Mouse (Mus musculus) myocyte (in vitro differentiated cells): ENCODE measurements around the gene Tmigd1. TPM values are rescaled to one million over a fixed set of nuclear protein-coding genes. Genes with fewer than 3 reads are reported as not detected.
A peak's percentile ranks its signal among the peaks of the same experiment; 100 is the strongest.

ENCODE experiments used
- H3K27me3 ChIP-seq: one replicate; pipeline ENCODE4 v1.6.1; 2011; ENCODE audit not compliant: control insufficient read depth, insufficient read depth, insufficient read length
- H3K36me3 ChIP-seq: one replicate; pipeline ENCODE4 v1.6.1; 2011; ENCODE audit not compliant: control insufficient read depth, insufficient read depth
- H3K4me2 ChIP-seq: one replicate; pipeline ENCODE4 v1.6.1; 2011; ENCODE audit warnings: low read depth, control low read depth
- H3K4me3 ChIP-seq: one replicate; pipeline ENCODE4 v1.5.1; 2011; ENCODE audit warnings: mild to moderate bottlenecking, control low read depth, moderate library complexity
- H3K79me2 ChIP-seq: one replicate; pipeline ENCODE4 v1.6.1; 2011; ENCODE audit not compliant: control insufficient read depth, insufficient read depth
- H3ac ChIP-seq: one replicate; pipeline ENCODE4 v1.6.1; 2011; ENCODE audit not compliant: control insufficient read depth, insufficient read length
- CEBPB ChIP-seq: IDR thresholded peaks from 2 replicates; pipeline ENCODE4 v1.6.1; 2011; ENCODE audit warnings: mild to moderate bottlenecking, moderate library complexity; ENCODE audit not compliant: poor library complexity, insufficient read depth, severe bottlenecking
- E2F4 ChIP-seq: IDR thresholded peaks from one replicate; pipeline ENCODE4 v1.6.1; 2011; ENCODE audit warnings: mild to moderate bottlenecking, control low read depth, moderate library complexity; ENCODE audit not compliant: insufficient read depth
- MAX ChIP-seq: IDR thresholded peaks from one replicate; pipeline ENCODE4 v1.6.1; 2011; ENCODE audit warnings: low read depth, mild to moderate bottlenecking, control low read depth
- MYOD1 ChIP-seq, 3 experiments: IDR thresholded peaks; one replicate each; pipeline ENCODE4 v1.6.1; 2011; ENCODE audit warnings: control low read depth in 2 of 3, low read depth in 2 of 3, mild to moderate bottlenecking in 2 of 3, moderate library complexity in 1 of 3; ENCODE audit not compliant: insufficient read length in 2 of 3, control insufficient read depth in 1 of 3
- MYOG ChIP-seq, 3 experiments: IDR thresholded peaks; one replicate each; pipeline ENCODE4 v1.6.1; 2011; ENCODE audit warnings: control low read depth in 2 of 3, low read depth in 2 of 3, mild to moderate bottlenecking in 2 of 3; ENCODE audit not compliant: insufficient read length in 2 of 3, control insufficient read depth in 1 of 3, insufficient read depth in 1 of 3
- POLR2A ChIP-seq: IDR thresholded peaks from one replicate; pipeline ENCODE4 v1.6.1; 2011; ENCODE audit warnings: low read depth, mild to moderate bottlenecking, control low read depth, moderate library complexity; ENCODE audit not compliant: insufficient read length
- POLR2AphosphoS2 ChIP-seq: IDR thresholded peaks from one replicate; pipeline ENCODE4 v1.6.1; 2011; ENCODE audit warnings: low read depth, control low read depth; ENCODE audit not compliant: insufficient read length
- REST ChIP-seq: IDR thresholded peaks from one replicate; pipeline ENCODE4 v1.6.1; 2011; ENCODE audit warnings: mild to moderate bottlenecking, control low read depth, moderate library complexity; ENCODE audit not compliant: insufficient read depth, insufficient read length
- SRF ChIP-seq: IDR thresholded peaks from one replicate; pipeline ENCODE4 v1.6.1; 2011; ENCODE audit warnings: low read depth; ENCODE audit not compliant: control insufficient read depth, insufficient read length
- TCF12 ChIP-seq: IDR thresholded peaks from one replicate; pipeline ENCODE4 v1.6.1; 2011; ENCODE audit warnings: mild to moderate bottlenecking, control low read depth; ENCODE audit not compliant: poor library complexity, insufficient read depth, severe bottlenecking
- TCF3 ChIP-seq: IDR thresholded peaks from one replicate; pipeline ENCODE4 v1.6.1; 2011; ENCODE audit warnings: low read depth, control low read depth; ENCODE audit not compliant: insufficient read length
- USF1 ChIP-seq: IDR thresholded peaks from one replicate; pipeline ENCODE4 v1.6.1; 2011; ENCODE audit warnings: low read depth, mild to moderate bottlenecking, control low read depth, moderate library complexity
- polyA plus RNA-seq: library from polyadenylated mRNA; unstranded; fragments of >200 nt; fragmentation: generic; extraction: Trizol; gene quantifications from one replicate; pipeline ENCODE4 v1.2.1, GENCODE M21; 2012; ENCODE audit warnings: missing spikeins

Tmigd1 gene
- polyA plus RNA-seq, 1 experiment: not detected

DNA sequence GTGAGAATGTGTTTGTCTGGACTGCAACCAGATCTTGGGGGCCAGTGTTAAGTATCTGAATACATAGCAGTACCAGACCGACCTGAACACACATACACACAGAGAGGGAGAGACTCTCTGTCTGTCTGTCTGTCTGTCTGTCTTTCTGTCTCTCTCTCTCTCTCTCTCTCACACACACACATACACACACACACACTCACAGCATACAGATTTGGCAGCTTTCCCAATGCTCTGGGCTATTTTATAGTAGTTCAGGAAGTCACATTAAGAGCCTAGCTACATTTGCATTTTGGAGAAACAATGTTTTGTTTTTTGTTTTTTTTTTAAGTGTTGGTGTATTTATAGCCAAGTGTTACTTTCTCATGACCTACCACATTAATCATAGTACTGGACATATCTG is 4.8 kb upstream of the Tmigd1 start:
- Histone ChIP-seq H3K4me3 (no peak overlapping the region), H3K27me3 (no peaks in the 10 kb centered on the region), H3K79me2 (no peaks in the 10 kb centered on the region), H3ac (no peak overlapping the region), H3K36me3 (no peaks in the 10 kb centered on the region), H3K4me2 (no peak overlapping the region)
- no peak for TF ChIP-seq MYOG (IDR thresholded peaks at IDR 0.05; ENCODE audit: control insufficient read depth in 1 of 3, insufficient read depth in 1 of 3, insufficient read length in 2 of 3, low read depth in 2 of 3)
- no peak for TF ChIP-seq USF1
- no peak for TF ChIP-seq MAX
- TF ChIP-seq SRF: no peak
- no peak for TF ChIP-seq POLR2A
- TF ChIP-seq CEBPB: no peak
- TF ChIP-seq POLR2AphosphoS2: no peak
- no peak for TF ChIP-seq TCF3
- no peak for TF ChIP-seq E2F4
- TF ChIP-seq MYOD1 (IDR thresholded peaks at IDR 0.05; ENCODE audit: control insufficient read depth in 1 of 3, insufficient read length in 2 of 3, low read depth in 2 of 3): no peak
- TF ChIP-seq REST: no peak
- no peak for TF ChIP-seq TCF12

- Histone ChIP-seq H3K36me3 (no peaks in the 10 kb centered on the region), H3K27me3 (no peaks in the 10 kb centered on the region), H3K4me3 (no peak overlapping the region), H3K4me2 (peak overlapping the region; percentile 57), H3ac (no peak overlapping the region), H3K79me2 (no peaks in the 10 kb centered on the region)
- TF ChIP-seq TCF12 (no peak), USF1 (peak; percentile 90), CEBPB (peak; percentile 17; the same call in 1 of the 2 replicates), REST (no peak), TCF3 (no peak)
Measured at GRCm38 (mm10) chr11:76897871-76898270, 4.1 kb upstream of the Tmigd1 start.

- H3K27me3 ChIP-seq: no peaks in the 10 kb centered on the region
- no peak overlapping the region for H3K4me3 ChIP-seq
- no peak overlapping the region for H3ac ChIP-seq
- no peak overlapping the region for H3K4me2 ChIP-seq
- TF ChIP-seq POLR2A: no peak
- no peak for TF ChIP-seq MAX
- no peak for TF ChIP-seq USF1
- H3K36me3 ChIP-seq: no peaks in the 10 kb centered on the region
- H3K79me2 ChIP-seq: no peaks in the 10 kb centered on the region
Measured at GRCm38 (mm10) chr11:76898751-76899150, 3.2 kb upstream of the Tmigd1 start.

DNA sequence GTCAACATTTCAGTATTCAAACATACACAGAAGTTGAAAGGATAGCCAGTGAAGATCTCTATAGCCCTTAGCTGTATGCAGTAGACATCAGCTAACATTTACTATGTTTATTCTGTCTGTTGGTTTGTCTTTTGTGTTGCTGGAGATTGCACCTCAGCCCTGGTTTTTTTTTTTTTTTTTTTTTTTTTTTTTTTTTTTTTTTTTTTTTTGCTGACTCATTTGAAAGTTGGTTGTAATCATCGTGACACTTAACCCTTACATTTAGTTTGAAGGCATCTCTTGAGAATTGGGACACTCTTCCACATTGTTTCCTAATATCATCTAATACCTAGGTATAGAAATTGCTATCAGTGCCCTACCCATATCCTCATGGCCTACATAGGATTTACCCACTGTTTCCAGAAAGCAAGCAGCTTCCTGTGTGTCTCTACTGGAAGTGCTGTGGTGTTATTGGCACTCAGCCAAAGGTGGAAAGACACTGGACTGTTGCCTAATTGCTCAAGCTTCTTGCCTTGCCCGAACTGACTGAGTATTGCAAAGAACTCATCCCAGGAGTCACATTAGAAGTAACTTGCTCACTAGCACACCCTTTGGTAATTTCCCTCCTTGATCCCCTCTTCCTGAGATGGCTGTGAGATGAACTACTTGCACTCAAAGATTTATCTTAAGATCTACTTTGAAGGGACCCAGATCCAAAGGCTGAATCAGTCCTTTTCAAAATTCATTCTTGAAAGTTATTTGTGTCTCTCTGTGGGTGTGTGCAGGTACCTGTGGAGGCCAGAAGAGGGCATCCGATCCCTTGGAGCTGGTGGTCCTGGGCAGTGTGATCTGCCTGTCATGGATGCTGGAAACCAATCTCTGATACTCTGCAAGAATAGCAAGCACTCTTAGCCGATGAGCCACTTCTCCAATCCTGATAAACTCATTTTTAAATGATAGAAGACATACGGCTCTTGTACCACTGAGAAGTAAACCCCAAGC is 1.9 kb upstream of the Tmigd1 start:
- H3K4me2 ChIP-seq: no peak overlapping the region
- H3K36me3 ChIP-seq: no peaks in the 10 kb centered on the region
- no peaks in the 10 kb centered on the region for H3K79me2 ChIP-seq
- H3K4me3 ChIP-seq: no peak overlapping the region
- H3ac ChIP-seq: no peak overlapping the region
- no peak for TF ChIP-seq TCF12
- no peak for TF ChIP-seq MYOD1 (IDR thresholded peaks at IDR 0.05; ENCODE audit: control insufficient read depth in 1 of 3, insufficient read length in 2 of 3, low read depth in 2 of 3)
- TF ChIP-seq SRF: no peak
- TF ChIP-seq POLR2A: no peak
- 0 out of 2 replicates have a peak, but pooled peaks have one; percentile 39 for TF ChIP-seq CEBPB
- TF ChIP-seq POLR2AphosphoS2: no peak
- TF ChIP-seq REST: no peak
- no peak for TF ChIP-seq USF1
- no peaks in the 10 kb centered on the region for H3K27me3 ChIP-seq

DNA sequence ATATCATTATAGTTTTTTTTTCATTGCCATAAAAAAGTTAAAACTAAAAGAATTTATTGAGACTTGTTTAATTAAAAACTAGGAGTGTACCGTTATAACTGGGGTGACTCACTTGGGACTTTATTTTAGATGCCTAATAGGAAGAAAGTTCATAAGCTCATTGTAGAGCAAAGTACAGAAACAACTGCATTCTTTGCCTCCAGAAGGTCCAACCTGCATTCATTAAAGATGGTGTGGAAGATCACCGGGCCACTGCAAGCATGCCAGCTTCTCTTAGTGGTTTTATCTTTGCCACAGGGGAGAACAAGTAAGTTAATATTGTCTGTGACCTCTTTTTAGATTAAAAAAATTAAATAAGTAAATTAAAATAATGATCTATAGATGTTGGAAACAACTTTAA is 2.4 kb downstream of the Tmigd1 start:
- Histone ChIP-seq H3K4me2 (no peak overlapping the region), H3ac (no peak overlapping the region), H3K79me2 (no peaks in the 10 kb centered on the region), H3K36me3 (no peaks in the 10 kb centered on the region), H3K27me3 (peaks cover 5% of the 10 kb centered on the region), H3K4me3 (no peak overlapping the region)
- no peak for TF ChIP-seq REST
- TF ChIP-seq MAX: no peak
- TF ChIP-seq TCF12: no peak
- no peak for TF ChIP-seq CEBPB
- TF ChIP-seq MYOG (IDR thresholded peaks at IDR 0.05; ENCODE audit: control insufficient read depth in 1 of 3, insufficient read depth in 1 of 3, insufficient read length in 2 of 3, low read depth in 2 of 3): no peak
- no peak for TF ChIP-seq POLR2A
- no peak for TF ChIP-seq TCF3
- no peak for TF ChIP-seq MYOD1 (IDR thresholded peaks at IDR 0.05; ENCODE audit: control insufficient read depth in 1 of 3, insufficient read length in 2 of 3, low read depth in 2 of 3)
- TF ChIP-seq POLR2AphosphoS2: no peak
- TF ChIP-seq SRF: no peak
- TF ChIP-seq E2F4: no peak
- no peak for TF ChIP-seq USF1
